Mouse (Mus musculus) A20 (cell line): ENCODE results near the gene Dleu7.

ENCODE experiments used
- DNase-seq: peaks from one replicate; pipeline ENCODE4 v3.0.0-alpha.2; 2011; ENCODE audit warnings: low read depth, low spot score

Dleu7 gene

DNA sequence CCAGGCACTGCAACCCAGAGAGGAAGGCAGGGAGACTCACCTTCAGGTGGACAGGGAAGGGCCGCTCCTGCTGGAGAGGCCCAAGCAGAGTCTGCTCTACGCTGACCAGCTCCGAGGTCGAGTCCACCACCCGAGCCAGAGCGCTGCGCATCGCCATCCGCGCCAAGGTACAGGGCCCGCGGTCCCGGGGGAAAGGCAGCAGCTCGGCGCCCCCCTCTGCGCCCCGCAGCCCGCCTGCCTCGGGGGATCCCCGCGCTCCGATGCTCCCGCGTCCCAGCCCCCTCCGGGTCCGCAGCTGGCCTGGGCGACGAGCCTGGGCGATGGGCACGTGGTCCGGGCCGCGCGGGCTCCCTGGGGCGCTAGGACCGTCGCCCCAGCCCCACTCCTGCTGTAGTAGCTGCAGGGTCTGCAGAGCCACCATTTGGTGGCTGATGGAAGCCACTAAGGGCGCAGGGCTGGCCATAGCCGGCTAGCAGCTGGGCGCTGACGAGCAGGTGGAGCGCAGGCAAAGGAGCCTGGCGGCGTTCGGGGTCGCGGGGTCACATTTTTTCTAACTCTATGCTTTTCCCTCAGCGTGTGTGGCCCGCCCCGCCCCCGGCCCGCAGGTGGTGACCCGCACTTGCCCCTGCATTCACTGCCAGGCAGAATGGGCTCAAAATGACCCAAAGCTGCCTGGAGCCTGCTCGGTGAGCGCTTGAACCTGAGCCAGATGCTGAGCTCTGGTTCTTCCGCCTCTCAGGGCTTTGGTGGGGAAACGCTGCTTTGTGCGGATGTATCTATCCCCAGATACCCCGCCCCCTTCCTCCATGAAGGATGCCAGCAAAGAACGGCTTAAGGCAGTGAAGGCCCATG, at the start of gene Dleu7, which contains the start of gene Rnaseh2b:
Dleu7 (minus strand) TSS at position 560 of the 852 bp plus-strand sequence.
Rnaseh2b (plus strand) TSS at position 102 of the 852 bp plus-strand sequence.
- DNase-seq = no peak

DNA sequence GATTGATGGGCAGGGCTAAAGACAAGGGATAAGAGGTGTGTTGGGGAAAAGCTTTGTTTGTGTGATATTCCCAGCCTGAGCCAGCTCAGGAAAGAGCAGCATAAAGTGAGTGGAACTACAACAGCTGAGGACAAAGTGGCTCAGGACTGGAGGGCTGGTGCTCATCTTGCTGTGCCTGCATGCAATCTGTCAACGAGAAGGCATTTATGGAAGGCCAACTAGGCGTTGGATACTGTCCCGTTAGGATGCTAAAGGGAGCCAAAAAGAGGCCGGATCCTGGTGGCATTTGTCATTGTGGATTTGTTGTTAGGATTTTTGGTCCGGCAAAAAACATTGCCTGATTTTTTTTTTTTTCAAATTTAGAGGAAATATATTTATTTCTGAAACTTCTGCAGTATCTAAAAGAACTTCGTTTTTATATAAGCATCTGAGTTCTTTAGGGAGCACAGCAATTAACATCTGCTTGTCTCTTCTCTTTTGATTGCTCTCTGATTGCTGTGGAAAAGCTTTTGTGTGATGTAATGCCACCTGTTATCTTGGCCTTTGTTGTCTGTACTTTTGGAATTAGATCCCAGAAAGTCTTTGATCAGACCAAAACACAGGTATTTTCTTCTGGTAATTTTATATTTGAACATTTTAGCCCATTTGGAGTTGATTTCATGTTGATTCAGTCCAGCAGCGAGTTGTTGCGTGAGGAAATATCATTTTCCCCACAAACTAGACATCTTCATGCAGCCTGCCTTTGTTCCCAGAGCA, 49.2 kb upstream of the Dleu7 start:
- no peak for DNase-seq

DNA sequence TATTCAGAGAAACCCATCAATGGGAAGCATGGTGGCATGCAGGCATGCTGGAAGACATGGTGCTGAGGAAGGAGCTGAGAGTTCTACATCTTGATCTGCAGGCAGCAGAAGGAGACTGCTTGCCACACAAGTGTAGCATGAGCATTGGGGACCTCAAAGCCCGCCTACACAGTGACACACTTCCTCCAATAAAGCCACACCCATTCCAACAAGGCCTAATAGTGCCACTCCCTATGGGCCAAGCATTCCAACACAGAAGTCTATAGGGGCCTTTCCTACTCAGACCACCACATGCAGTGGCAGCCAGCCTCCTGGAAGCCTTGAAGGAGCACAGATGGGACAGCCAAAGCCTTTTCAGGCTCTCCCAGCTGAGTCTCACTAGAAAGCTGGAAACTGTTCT, 46.3 kb upstream of the Dleu7 start:
- DNase-seq = no peak

DNA sequence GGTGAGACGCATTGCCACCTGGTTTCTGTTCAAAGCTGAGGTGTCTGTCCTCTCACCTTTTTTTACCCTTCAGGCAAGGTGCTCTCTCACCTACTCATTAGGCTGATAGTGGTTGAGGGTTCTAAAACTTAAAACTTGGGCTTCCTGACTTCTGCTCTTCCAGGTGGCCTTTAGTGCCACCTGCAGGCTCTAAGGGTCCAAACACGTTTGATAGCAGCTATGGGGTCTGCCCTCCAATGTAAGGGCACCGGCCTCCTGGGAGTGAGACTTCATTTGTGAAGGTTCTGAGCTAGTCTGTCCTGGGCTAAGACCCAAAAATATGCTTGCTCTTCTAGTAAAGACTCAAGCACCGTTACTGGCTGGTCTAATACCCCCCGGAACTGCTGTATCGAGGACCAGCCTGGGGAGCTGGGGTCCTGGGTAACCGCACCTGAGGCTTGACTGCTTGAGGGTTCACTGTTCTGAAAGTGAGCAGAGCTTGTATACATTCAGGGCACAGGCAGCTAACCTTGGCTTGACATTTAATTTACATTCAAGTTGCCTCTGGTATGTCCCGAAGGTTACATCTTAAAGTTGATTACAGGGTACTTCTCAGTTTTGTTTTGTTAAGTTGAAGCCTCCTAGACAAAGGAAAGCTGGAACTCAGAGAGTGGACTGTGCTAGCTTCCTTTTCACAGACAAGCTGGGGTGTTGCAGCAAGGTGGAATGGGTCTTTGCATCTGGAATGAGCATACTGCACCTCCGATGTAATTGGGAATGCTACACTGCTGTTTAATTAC, 41.3 kb upstream of the Dleu7 start:
- DNase-seq = peak; percentile 65

DNA sequence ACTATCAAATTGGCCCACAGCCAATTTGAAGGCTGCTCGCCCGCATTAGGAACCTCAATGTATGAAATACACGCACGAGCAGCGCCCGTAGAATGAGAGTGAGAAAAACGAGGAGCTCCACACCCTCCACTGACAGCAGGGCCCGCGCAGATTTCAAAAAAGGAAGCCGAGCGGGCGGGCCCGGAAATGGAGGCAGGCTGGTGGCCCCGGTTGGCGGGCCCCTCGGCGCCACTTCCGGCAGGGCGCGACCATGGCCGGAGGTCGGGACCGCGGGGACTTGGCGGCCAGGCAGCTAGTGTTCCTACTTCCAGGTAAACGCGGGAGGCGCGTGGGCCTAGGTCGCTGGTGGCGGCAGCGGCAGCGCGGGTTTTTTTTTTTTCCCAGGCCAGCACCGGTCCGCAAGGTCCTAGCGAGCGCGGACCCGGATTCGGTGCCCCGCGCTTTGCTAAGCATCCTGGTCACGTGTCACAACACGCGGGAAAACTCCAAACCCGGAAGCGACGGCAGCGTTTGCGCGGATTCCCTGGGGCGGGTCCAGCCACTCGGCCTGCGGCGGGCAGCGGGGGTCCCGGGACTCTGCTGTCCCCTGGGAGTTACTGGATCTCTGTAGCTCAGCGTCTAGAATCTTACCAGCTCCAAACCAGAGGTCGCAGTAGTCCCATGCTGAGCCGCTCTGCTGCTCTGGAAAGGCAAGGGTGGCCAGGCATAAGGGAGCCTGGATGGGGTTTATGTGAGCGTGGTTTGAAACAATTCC, 39.2 kb upstream of the Dleu7 start:
- peak; percentile 95 for DNase-seq

DNA sequence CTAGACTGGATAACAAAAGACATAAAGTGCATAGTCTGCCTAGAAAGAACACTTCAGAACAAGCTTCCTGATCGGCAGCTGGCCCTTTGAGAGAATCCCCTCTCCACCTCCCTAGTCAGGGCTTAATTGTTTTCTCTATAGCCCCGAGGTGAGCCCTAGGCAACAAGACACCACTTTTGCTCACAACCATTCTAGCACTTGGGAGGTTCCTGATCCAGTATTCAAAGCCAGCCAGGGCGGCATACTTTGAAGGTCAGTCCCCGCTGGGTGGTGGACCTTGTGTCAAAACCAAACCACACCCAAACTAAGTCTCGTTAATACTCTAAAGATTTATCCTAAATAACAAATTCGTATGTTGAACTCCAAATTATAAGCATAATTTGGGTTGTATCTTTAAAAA, 38.6 kb upstream of the Dleu7 start:
- no peak for DNase-seq

DNA sequence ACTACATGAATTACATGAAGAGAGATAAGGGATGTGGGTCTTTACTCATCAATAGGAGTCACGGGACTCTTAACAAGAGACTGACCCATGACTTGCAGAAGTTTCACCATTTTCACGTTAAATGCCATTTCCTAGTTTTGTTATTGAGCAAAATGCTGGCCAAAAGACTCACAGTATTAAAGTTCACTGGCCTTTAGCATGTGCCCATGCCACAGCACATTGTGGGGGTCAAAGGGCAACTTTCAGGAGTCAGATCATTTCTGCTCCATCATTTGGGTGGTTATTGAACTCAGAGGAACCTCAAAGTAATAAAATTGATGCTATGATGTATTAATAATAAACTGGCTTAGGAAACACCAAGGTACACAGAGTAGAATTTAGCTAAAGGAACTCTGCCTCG, 36.8 kb upstream of the Dleu7 start:
- DNase-seq = no peak

DNA sequence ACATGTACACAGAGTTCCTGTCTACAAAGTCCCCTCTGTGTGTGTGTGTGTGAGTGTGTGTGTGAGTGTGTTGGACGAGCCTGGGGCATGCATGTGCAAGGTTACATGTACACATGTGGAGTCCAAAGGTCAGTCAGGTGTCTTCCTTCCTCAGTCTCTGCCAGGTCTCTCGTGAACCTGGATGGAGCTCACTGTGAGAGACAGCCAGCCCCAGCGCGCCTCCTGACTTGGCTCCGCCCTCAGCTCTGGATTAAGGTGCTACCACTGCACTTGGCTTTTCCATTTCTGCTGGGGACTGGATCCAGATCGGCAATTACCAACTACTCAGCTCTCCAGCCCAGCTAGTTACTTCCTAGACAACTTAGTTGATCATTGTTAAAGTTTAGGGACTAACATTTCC, 35.8 kb upstream of the Dleu7 start:
- DNase-seq = no peak

DNA sequence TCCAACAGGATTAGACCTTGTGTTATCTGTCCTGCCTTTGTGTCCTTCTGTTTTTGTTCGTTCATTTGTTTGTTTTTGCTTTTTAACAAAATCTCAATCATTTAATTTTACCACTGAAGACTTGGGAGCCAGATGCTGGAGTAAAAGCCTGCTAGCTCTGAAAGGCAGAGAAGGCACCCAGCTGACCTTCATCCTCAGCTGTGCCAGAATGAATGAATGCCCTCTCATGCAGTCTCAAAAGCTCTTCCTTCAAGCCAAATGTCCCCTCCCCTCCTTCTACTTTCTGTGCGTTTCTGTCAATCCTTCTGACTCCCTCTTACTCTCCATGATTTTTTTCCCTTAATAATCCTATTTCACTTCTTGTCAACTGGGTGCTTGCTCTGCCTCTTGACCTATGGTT, 34.3 kb upstream of the Dleu7 start:
- no peak for DNase-seq

DNA sequence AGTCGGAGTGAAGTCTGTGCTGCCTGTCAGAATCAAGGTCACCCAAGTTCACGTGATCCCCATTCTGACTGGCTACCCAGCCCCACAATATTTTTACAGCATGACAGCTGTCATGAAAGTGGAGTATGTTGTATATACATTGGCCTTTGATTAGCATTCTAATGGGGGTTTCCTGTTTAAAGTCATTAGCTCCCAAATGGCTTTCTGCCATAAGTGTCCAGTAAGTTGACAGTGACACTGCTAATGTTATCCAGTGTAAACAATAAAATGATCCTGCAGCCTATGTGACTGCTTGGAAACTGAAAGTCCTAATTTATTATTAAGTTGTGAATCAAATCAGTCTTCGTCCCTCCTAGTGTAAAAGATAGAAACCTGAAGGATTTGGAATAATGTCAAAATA, 33.2 kb upstream of the Dleu7 start:
- DNase-seq = no peak

DNA sequence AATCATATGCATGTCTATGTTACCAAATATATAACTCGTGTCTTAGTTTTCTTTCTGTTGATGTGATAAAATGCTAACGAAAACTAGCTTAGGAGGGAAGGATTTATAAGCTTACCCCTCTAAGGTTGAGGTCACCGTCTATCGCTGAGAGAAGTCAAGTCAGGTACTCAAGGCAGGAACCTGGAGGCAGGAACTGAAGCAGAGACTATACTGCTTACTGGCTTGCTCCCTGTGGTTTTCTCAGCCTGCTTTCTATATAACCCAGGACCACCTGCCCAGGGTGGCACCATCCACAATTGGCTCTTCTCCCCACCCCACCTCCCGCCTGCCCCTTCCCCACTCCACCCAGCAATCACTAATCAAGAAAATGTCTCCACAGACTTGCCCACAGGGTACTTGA, 32.1 kb upstream of the Dleu7 start:
- no peak for DNase-seq

DNA sequence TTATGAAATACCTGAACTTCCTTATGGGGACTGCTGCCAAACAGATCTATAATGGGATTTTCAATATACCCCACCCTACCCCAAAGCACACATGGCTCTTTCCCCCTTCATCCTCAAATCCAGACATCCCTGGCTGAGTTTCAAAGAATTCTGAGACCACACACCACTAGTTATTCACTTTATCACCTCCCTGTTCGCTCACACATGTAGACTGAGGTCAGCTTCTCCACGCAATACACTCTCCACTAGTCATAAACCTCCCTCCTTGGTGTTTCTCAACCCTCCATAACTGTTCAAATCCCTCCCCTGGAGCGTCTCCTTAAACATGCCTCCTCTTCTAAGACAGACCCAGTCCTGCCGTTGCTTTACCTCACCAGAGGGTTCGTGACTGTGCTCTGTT, 30.6 kb upstream of the Dleu7 start:
- DNase-seq = no peak

DNA sequence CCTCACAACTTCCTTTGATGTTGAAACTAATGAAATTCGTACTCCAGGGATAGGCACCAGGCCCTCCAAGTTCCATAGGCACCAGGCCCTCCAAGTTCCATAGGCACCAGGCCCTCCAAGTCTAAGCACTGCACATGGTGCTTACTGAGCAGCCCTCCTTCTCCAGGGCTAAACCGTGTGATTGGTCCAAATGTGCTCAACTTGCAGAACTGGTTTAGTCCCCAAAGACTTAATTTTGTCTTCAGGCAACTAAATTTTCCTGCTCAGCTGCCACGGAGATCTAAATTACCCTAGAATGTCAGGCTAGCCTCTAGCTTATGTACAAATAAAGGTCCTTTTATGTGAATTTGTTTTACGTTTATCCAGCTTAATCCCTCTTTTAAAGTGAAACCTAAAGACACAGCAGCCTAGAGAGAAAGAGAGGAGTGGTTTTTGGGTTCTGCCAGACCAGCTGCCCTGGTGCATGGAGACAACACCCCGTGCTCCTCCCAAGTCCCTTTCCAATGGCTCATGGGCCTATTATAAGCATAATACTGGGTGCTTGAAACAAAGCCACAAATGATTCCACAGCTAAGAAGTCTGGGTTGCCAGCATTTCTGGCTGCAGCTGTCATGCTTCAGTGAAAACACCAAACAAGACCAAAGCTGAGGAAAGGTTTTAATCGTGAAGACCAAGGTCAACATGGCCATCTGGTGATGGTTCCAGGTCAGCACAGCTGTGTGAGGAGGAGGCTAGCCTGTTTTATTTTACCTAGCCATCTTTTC, 29.9 kb upstream of the Dleu7 start:
- no peak for DNase-seq

DNA sequence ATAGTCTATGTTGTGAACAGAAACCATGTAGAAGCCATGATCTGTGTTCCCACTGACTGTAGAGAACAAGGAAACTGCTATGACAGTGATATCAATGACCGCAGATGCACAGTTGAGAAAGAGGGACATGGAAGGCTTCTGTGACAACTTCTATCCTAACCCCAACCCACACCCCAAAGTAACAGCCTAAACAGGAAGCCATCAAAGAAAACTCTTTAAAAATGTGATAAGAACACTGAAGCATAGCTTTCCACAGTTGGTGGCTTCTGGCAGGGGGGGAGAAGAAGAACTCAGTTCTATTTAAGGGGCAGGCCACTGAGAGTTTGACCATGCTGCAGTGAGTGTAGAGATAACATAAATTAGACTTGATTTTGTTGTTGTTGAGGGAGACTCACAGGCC, 18.8 kb upstream of the Dleu7 start:
- DNase-seq = no peak

DNA sequence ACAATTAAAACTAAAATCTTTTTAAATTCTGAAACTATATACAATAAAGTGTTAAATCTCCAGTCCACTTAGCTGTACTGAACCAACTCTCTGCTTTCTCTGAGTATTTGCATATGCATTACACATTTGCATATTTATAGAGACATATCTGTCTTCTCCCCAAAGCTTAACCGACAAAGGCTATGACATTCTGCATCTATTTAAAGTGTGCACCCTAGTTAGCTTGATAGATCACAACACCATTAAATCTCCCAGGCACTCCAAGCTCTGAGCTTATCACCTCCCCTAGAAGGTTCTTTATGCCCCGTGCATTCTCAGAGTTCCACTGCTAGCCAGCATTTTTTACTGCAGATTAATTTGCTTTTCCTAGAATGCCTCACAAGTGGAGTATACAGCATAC, 16.2 kb upstream of the Dleu7 start:
- no peak for DNase-seq

DNA sequence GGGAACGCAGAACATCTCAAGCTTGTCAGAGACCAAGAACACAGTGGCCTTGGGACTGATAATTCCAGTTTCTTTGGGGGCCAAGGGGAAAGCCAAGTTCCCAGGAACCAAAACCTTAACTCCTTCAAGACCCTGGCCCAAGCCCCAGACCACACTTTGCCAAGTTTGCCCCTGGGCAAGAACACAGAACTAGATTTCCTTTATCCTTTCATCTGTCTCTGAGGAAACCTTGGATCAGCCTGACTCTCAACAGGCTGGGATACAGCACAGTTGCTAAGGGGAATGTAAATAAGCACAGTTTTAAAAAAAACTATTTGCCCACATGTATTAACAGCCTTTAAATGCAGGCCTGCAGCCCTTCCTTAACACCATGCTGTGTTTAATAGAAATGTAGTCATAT, 14.7 kb upstream of the Dleu7 start:
- DNase-seq = no peak

DNA sequence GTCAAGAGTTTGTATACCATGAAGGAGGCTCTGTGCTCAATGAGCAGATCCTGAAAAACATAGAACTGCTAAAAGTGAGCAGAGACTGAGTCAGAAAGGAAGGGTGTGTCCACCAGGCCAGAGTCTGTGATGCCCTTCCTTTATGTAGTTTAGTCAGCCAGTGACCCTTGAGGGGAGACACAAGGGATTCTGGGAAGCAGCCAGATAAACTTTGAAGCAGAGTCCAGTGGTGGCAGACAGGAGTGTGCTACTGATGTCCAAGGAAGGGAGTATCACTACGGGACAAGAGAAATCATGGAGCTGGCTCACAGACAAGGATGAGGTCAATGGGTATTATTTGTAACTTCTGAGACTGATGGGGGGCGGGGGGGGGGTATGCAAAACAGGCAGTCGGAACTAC, 7.2 kb upstream of the Dleu7 start:
- no peak for DNase-seq

DNA sequence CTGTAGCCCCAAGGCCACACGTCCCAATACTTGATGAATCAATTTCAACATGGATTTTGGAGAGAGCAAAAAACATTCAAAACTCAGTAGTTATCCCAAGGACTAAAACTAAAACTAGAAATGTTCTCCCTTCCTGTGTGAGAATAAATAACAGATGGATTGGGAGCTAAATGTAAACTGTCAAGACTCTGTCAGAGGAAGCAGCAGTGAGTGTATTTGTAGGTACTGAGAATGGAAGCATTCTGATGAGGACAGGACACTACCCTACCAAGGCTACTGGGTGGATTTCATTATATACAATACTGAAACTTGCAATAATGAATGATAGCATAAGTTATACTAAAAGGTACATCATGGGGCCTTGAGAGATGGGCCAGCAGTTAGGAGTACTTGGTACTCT, 6.0 kb upstream of the Dleu7 start:
- DNase-seq = no peak

DNA sequence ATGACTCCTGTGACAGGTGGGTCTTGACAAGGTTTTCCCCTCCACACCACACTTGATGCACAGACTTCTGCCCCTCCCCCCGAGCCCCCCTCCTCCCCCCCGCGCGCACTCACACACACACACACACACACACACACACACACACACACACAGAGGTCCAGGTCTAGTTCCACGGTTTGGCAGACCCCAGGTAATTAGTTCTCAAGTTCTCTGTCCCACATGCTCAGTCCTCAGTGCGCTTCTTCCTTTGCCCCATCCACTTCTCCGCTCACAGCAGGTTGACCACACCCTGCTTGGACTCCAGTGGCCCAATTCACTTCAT, 720 bp downstream of the Dleu7 start:
- DNase-seq = no peak

DNA sequence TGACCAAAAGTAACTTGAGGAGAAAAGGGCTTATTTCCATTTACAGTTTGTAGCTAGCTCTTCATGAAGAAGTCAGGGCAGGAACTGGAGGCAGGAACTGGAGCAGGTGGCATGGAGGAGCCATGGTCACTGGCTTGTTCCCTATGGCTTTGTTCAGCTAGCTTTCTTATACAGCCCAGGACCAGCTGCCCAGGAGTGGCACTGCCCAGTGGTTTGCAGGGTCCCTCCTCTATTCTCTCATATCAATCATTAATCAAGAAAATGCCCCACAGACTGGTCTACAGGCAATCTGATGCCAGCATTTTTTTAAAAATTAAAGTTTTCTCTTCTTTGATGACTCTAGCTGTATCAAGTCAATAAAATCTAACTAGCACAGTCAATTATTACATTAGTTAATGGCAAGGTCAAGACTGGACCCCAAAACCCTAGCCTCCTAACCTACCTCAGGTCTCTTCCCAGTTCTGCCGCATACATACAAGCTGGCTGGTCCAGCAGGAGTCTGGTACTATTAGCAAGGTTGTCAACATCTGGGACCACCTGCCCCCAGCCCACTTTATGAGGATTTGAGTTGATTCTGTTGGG, 1.4 kb downstream of the Dleu7 start:
- no peak for DNase-seq

DNA sequence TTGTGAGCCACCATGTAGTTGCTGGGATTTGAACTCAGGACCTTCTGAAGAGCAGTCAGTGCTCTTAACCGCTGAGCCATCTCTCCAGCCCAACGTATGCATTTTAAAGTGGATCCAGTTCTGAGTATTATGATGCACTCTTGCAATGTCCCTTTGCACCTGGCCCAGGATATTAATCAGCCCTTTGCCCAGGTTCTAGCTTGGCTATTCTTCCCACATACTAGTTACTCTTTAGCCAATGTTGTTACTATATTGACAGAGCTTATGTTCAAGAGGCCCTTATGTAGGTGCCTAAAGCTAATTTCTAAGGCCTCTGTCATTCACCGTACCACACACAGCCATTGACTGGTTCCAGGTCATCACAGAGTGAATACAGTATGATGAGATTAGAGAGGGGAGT, 4.1 kb downstream of the Dleu7 start:
- DNase-seq = no peak
